Mouse (Mus musculus) adipose tissue, adult 10 weeks (tissue): ENCODE measurements around the gene Gm10354. TPM values are rescaled to one million over a fixed set of nuclear protein-coding genes. Genes with fewer than 3 reads are reported as not detected.

Experiments
- polyA plus RNA-seq: library from polyadenylated mRNA; stranded (reverse); fragments of 350-450 nt; fragmentation: Illumina TruSeq; extraction: RNeasy Lipid Tissue Mini Kit (QIAGEN cat#74804); gene quantifications from one replicate; pipeline ENCODE4 v1.2.3, GENCODE M21; 2014; ENCODE audit warnings: low read depth, low replicate concordance

Gene Gm10354
- not detected for polyA plus RNA-seq

GRCm38 (mm10) chr5:14978835-14979234 is at the start of gene Gm10354:
Gm10354 (minus strand) TSS chr5:14978935.

GRCm38 (mm10) chr5:14938329-14938728 is 40.4 kb downstream of the Gm10354 start, which contains the start of gene Speer4e:
Speer4e (minus strand) TSS chr5:14938429.

Other genes with a start within 250 kb of the Gm10354 start
- 0.31 TPM for gene Gm9758, start 64.0 kb downstream of the Gm10354 start, polyA plus RNA-seq
- gene Speer4e, start 40.5 kb downstream of the Gm10354 start, polyA plus RNA-seq, result 0.46 TPM
- gene Gm17019, start 54.1 kb upstream of the Gm10354 start, polyA plus RNA-seq, result not detected